Mouse (Mus musculus) small intestine, adult 10 weeks (tissue): ENCODE data around the gene Olfr1371. TPM values are rescaled to one million over a fixed set of nuclear protein-coding genes. Genes with fewer than 3 reads are reported as not detected.

ENCODE experiments used
- polyA plus RNA-seq: library from polyadenylated mRNA; stranded (reverse); fragments of 350-450 nt; fragmentation: Illumina TruSeq; extraction: RNeasy Lipid Tissue Mini Kit (QIAGEN cat#74804); gene quantifications from one replicate; pipeline ENCODE4 v1.2.3, GENCODE M21; 2014; ENCODE audit warnings: low replicate concordance

The Olfr1371 gene
- polyA plus RNA-seq: not detected

DNA sequence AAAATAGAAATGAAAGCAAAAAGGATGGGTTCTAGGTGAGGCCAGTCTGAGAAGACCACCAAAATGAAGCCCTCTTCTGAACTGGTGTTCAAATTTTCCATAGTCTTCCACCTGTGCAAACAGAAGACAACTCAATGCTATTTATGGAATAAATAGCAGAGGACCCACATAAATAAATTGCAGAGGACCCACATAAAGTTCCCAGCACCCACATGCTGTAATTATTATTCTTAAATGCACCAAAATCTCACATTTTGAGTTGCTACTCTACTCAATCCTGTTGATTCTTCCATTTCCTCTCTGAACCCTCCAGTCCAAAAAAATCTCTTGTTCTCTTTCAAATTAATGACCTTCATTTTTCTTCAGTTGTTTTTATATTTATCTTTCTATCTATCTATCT, at the start of gene Olfr1371:
TSS of gene Olfr1371 (minus strand) at position 101 of the 400 bp plus-strand sequence.

DNA sequence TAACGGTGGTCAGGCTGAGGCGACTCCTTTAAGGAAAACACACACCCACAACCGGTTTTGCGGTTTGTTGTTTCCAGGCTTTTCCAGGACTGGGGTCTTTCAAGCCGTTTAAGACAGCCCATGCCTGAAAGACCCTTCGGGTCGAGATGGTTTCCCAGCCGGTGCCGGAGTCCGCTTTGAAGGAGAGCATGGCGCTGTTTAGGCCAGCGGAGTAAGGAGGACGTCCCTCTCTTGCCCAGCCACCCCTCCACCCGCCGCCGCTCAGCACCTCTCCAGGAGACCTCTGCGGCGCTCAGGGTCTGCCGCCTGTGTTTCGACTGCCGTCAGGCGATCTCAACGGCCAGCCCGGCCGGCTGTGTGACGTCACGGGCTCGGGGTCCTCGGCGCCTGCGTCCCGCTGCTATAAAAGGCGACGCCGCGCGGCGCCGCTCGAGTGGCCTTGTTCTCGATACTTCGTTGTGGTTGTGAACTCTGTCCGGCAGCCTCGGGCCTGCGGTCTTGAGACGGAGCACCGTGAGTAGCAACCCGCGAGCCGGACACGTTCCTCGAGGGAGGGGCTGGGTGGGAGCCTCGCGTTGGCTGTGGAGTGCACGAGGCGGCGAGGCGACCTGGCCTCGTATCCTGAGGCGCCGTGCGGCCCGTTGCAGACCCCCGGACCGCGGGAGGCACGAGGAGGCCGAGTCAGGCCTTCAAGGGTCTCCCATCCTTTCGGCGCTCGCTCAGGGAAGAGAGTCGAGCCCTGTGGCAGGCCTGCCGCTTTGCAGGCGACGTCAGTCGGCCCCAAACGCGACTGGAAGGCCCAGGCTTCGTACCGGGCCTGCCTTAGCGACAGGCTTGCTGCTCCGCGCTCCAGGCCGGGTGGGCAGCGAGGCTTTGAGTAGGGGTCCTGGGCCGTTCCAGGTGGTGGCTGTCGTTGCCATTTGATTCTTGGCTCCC, 18.1 kb upstream of the Olfr1371 start, which contains the start of gene Skp1a:
TSS of gene Skp1a (plus strand) at position 390 of the 936 bp plus-strand sequence.

Other genes with a start within 250 kb of the Olfr1371 start
- 23.9 TPM for gene Cdkn2aipnl, start 246.3 kb downstream of the Olfr1371 start, polyA plus RNA-seq
- gene Ube2b, start 213.2 kb downstream of the Olfr1371 start, polyA plus RNA-seq: 335 TPM
- 9.2 TPM for gene Cdkl3, start 209.8 kb downstream of the Olfr1371 start, polyA plus RNA-seq
- 137 TPM for gene Ppp2ca, start 115.3 kb downstream of the Olfr1371 start, polyA plus RNA-seq
- not detected for gene Olfr1373, start 68.5 kb downstream of the Olfr1371 start, polyA plus RNA-seq
- 744 TPM for gene Skp1a, start 18.0 kb upstream of the Olfr1371 start, polyA plus RNA-seq
- gene Tcf7, start 69.0 kb upstream of the Olfr1371 start, polyA plus RNA-seq: 4.4 TPM
- gene Vdac1, start 146.9 kb upstream of the Olfr1371 start, polyA plus RNA-seq: 293 TPM
- 56.7 TPM for gene 9530068E07Rik, start 182.4 kb upstream of the Olfr1371 start, polyA plus RNA-seq